Mouse (Mus musculus): ENCODE data around the gene Zbtb1. TPM values are rescaled to one million over a fixed set of nuclear protein-coding genes. Genes with fewer than 3 reads are reported as not detected.

Gene Zbtb1
- total RNA-seq, 2 experiments from 2014 or later = 8.9 to 9.1 TPM

GRCm38 (mm10) chr12:76368790-76369205, 1.3 kb upstream of the Zbtb1 start:
- no peak for ATAC-seq (ENCODE audit: poor library complexity, severe bottlenecking)

- ATAC-seq (ENCODE audit: poor library complexity, severe bottlenecking) = peak; percentile 49
These were observed 674 bp upstream of the Zbtb1 start, which contains the start of gene Zbtb25 for GRCm38 (mm10) chr12:76369206-76369977. Zbtb25 (minus strand) TSS chr12:76369602.

DNA sequence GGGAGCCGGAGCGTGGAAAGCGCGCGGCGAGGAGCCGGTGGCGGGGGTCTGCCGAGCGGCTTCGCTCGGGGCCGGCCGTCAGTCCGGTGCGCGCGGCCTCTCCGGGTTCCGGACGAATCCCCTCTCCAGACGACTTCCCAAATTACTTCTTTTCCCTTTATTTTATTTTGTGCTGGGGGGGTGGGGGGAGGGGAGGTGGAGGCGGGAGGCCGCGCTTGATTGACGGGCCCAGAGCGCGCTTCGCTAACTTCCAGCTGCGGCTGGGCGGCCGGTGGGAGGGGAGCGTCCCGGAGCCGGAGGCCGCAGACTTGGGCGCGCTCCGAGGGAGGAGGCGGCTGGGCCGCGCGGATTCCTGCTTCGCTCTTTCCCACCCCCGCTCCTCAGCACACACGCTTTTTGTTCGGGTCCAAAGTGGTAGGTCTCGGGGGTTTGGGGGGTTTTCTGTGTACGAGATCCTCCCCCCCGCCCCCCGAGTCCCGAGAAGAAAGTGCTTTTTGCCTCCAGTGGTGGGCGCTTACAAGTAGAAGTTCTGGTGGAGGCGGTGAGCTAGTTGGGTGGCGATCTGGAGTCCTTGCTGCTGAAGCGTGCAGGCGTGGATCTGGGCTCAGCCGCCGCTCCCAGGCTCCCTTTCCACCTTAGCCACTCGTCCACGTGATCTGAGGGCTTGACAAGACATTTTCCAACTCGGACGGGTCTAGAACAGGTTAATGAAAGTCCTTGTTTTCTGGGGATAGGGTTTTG, 935 bp downstream of the Zbtb1 start:
- peak; percentile 39 for ATAC-seq (ENCODE audit: poor library complexity, severe bottlenecking)

DNA sequence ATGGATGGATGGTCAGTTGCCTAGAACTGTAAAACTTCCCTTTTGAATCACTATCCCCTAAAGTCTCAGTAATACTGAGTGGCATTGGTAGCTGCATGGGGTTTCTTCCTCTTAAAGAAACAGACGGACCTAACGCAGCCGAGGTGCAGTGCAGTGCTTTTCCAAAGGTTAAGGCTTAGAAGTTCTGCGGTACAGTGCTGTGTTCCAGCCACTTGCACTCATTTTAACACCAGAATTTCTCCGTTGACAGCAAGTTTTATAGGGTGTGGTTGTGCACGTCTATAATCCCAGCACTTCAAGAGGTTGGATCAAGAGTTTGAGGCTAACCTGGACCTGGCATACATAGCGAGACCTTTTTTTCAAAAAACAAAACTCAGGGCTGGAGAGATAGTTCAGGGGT, 2.0 kb downstream of the Zbtb1 start:
- no peak for ATAC-seq (ENCODE audit: poor library complexity, severe bottlenecking)

DNA sequence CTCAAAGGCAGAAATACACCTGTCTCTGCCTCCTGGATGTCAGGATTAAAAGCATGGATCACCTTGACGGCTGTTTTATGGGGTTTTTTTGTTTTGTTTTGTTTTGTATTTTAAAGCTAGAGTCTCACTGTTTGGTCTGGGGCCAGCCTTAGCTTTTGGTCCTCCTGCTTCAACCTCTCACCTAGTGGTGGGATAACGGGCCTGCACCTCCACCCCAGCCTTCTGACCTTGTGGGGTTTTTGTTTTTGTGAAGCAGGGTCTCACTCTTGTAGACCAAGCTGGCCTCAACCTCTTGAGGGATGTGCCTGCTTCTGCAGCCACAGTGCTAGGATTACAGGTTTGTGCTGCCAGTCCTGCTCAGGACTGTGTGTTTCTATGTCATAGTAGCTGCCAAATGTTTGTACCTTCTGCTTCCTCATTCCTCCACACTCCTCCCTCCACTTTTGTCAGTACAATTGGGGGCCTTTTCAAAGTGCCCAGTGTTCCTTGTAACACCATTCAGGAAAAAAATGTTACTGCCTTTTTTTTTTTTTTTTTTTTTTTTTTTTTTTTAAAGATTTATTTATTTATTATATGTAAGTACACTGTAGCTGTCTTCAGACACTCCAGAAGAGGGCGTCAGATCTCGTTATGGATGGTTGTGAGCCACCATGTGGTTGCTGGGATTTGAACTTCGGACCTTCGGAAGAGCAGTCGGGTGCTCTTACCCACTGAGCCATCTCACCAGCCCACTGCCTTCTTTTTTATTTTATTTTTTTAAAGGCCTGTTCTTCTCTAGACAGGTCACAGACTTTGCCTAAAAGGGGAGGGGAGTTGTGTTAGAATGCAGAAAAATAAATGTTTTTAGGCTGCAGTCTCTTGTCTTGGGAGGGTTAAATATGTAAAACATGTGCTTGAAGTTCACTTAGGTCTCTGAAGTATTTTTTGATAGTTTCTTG, 3.1 kb downstream of the Zbtb1 start:
- no peak for ATAC-seq (ENCODE audit: poor library complexity, severe bottlenecking)

DNA sequence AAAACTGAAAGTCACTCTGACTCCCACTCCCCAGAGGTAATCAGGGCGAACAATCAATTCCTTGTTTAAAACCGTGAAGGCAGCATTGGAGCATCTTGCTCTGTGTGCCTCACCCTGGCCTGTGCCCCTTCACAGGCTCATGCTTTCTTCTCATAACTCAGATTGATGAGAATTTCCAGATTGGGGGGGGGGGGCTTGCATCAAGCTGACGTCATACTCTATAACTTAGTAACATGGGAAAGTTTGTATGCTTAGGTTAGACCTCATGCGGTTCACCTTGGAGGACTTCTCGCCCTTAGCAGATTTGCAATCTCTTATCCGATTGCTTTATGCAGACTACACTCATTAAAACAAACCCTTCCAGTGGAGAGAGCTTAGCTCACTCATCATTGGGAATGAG, 3.9 kb downstream of the Zbtb1 start:
- no peak for ATAC-seq (ENCODE audit: poor library complexity, severe bottlenecking)

- no peak for ATAC-seq (ENCODE audit: poor library complexity, severe bottlenecking)
These were observed 4.8 kb downstream of the Zbtb1 start for GRCm38 (mm10) chr12:76374911-76375310.

- no peak for ATAC-seq (ENCODE audit: poor library complexity, severe bottlenecking)
These were observed 5.4 kb downstream of the Zbtb1 start for GRCm38 (mm10) chr12:76375506-76375905.

DNA sequence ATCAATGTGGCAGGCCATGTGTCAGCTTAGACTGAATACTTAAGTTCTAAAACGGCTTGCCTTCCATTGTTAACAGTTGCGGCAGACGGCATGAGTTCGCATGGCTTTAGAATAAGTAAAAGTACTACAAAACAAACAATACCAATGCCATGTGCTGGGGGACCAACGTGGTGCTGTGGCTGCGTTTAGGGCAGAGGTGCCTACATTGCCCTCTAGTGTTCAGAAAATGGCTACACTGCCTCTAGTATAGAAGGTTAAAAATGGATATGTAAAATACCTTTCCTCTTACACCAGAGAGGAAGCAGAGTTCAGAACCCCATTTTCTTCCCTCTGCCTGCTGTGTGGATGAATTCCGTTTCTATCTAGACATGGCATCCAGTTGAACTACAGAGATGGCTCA, 6.6 kb downstream of the Zbtb1 start:
- ATAC-seq (ENCODE audit: poor library complexity, severe bottlenecking) = peak; percentile 76

- peak; percentile 81 for ATAC-seq (ENCODE audit: poor library complexity, severe bottlenecking)
These were observed 7.0 kb downstream of the Zbtb1 start for GRCm38 (mm10) chr12:76377059-76377458.

DNA sequence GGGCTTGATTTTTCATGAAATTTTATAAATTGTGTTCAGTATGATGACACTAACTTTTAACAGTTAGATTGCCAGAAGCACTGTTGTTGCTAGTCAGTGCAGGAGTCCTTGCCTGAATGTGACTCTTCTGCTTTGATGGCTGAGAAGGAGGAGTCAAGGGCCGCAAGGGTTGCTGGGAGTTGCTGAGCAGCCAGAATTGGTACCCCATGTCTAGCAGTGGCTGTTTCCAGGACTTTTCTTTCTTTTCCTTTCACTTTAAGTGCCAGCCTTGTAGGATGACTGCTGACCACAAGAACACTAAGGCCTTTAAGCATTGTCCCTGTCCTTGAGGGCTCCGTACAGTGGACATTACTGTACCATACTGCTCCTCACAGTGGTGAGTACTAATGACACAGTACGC, 7.7 kb downstream of the Zbtb1 start:
- ATAC-seq (ENCODE audit: poor library complexity, severe bottlenecking) = no peak

DNA sequence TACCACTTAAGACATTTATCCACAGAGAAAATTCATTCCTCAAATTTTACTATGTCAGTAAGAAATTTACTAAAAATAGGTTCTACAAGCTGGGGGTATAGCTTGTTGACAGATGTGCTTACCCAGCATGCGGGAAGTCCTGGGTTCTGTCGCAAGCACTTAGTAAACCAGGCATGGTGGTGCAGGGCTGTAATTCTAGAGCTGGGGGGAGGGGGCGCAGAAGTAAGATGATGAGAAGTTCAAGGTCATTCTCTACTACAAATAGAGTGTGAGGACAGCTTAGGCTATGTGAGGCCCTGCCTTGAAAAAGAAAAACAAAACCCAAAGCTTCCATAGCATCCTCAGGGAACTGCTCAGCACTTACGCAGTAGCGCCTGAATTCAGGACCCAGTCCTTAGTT, 8.5 kb downstream of the Zbtb1 start:
- ATAC-seq (ENCODE audit: poor library complexity, severe bottlenecking) = no peak

GRCm38 (mm10) chr12:76380151-76380550, 10.1 kb downstream of the Zbtb1 start:
- ATAC-seq (ENCODE audit: poor library complexity, severe bottlenecking) = no peak

DNA sequence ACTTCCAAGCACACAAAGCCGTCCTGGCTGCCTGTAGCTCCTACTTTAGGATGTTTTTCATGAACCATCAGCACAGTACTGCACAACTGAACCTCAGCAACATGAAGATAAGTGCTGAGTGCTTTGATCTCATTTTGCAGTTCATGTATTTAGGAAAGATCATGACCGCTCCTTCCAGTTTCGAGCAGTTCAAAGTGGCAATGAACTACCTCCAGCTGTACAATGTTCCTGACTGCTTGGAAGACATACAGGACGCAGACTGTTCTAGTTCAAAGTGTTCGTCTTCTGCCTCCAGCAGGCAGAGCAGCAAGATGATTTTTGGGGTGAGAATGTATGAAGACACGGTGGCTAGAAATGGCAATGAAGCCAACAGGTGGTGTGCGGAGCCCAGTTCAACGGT, 15.3 kb downstream of the Zbtb1 start:
- ATAC-seq (ENCODE audit: poor library complexity, severe bottlenecking) = no peak

- ATAC-seq (ENCODE audit: poor library complexity, severe bottlenecking) = no peak
These were observed 18.7 kb downstream of the Zbtb1 start for GRCm38 (mm10) chr12:76388794-76389193.

- no peak for ATAC-seq (ENCODE audit: poor library complexity, severe bottlenecking)
These were observed 21.7 kb downstream of the Zbtb1 start for GRCm38 (mm10) chr12:76391595-76392271.

DNA sequence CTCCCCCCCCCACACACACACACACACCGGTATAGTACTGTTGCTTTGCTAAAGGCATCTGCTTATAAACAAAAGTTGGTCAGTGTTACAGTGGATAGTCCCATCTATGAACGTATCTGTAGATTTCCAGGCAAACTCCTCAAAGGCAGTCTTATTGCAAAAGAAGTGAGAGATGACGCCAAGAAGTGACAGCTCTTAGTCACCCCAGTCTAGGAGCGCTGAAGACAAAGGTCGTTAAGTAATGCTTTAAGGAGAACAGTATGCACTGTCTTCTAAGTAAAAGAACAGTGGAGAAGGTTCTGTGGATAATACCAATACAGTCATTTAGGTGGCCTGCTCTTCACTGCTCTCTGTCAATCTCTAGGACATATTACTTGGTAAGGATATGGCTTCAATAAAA, 22.9 kb downstream of the Zbtb1 start:
- no peak for ATAC-seq (ENCODE audit: poor library complexity, severe bottlenecking)

GRCm38 (mm10) chr12:76397281-76397680, 27.2 kb downstream of the Zbtb1 start:
- ATAC-seq (ENCODE audit: poor library complexity, severe bottlenecking) = no peak

GRCm38 (mm10) chr12:76401674-76402073, 31.6 kb downstream of the Zbtb1 start:
- ATAC-seq (ENCODE audit: poor library complexity, severe bottlenecking) = no peak

Measured in megakaryocyte, adult 5-6 weeks (primary cell).